Mouse (Mus musculus) regulatory T cell (primary cell): ENCODE measurements at regions not wholly inside any gene's neighbourhood (a gene's known extent, or its start where the extent isn't known, plus 50 kb on each side); places are given as distances from the start of the nearest gene placed in this dataset.

Experiments used
- in situ Hi-C: fragments of 300-600 bp; cut with MboI, MseI; formaldehyde crosslinking; loops from one replicate; pipeline ENCODE4 v1.15.1; 2025; ENCODE audit warnings: high pct_unique_total_duplicates

DNA sequence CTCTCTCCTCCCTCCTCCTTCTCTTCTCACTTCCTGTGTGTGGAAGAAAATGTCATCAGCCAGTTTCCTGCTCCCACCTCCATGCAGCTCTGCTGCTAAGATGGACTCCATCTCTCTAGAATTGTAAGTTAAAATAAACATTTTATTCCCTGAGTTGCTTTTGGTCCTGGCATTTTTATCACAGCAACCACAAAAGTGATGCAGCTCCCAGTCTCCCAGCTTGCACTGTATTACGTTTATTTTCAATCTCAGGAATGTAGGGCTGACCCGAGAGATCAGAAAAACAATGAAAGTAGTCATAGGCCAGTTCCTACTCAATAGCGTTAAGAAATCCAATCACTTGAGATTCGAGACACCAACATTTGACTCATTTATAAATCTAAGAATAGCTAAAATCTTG, 106.0 kb upstream of the 1700056E22Rik start:
- in situ Hi-C loops: loop anchor here (25.0 kb wide), 1 partner anchor 1522 kb away; no protein-coding TSS in a partner anchor

DNA sequence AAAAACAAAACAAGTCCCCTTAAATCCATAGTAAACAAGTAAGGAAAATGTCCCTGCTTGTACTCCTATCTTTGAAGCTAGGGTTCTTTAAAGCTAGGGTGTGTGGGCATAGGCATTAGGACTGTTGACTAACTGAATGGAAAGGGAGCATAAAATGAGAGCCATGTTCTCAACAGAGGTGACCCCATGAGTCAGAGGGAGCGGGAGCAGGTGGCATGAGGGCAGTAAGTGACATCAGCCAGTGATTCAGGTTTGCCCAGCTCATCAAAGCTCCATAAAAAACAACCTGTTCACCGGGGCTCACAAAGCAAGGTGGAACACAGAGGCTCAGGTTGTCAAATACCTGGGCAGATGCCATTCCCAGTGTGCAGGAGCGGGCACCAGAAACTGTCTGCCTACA, 104.6 kb upstream of the 1700056E22Rik start:
- in situ Hi-C loops: loop anchor here (25.0 kb wide), 1 partner anchor 1524 kb away; no protein-coding TSS in a partner anchor

DNA sequence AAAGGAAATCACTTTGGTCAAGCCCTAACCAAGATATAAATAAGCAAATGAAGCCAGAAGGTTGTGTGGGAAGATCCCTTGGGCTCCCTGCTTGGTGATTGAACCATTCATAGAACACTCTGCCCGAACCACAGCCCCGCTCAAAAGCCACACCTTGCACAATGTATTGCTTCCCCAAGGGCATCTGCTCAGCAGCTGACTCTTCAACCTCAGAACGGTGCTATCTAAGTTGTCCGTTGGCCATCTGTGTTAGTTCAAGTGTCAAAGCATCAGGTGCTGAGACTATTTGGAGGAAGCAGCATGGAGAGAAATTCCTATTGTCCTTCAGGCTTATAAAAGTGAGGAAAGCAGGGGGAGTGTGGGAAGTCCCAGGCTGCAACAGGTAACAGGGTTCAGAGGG, 96.8 kb upstream of the 1700056E22Rik start:
- in situ Hi-C loops: loop anchor here (25.0 kb wide), 1 partner anchor 1531 kb away; no protein-coding TSS in a partner anchor

DNA sequence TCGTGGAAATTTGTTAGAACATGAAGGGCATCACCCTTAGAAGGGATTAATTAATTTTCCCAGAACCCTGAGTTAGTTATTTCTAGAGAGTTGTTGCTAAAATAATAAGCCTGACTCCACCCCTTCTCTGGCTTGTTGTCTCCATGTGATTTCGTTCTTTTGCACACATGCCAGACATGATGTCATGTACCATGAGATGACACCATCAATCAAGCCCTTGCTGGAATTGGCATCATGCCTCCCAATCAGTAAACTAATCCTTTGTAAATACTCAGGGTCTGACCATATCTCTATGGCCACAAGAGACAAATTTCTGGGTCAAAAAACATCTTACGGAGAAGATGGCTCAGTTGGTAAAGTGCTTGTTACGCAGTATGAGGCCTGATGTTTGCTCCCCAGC, 93.2 kb upstream of the 1700056E22Rik start:
- in situ Hi-C loops: loop anchor here (25.0 kb wide), 1 partner anchor 1535 kb away; no protein-coding TSS in a partner anchor

DNA sequence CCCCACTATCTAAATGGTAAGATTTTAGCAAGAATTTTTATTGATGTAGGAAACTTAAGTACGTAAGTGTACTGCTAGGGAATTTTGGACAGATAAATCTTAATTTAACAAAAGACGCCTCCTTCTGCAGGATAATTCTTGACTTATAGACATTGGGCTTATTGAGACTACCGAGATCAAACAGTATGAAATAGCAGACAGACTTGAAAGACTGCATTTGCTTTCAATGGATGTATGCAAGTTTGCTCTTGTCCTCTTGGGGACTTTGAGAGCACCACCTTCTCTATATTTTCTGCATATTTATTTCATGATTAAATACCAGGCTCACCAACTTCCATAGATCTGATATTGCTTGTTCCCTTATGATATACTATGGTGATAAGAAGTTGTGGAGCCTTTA, 92.8 kb upstream of the 1700056E22Rik start:
- in situ Hi-C loops: loop anchor here (25.0 kb wide), 1 partner anchor 1535 kb away; no protein-coding TSS in a partner anchor
